ENCODE assay signal across 11 mouse cellular contexts in genomic region chr4:118147547-118148316, GRCm38 (mm10). TPM values are rescaled to one million over a fixed set of nuclear protein-coding genes. Genes with fewer than 3 reads are reported as not detected.
A peak's percentile ranks its signal among the peaks of the same experiment; 100 is the strongest.
DNase-seq lines count a peak whose midpoint lies in the region; ATAC-seq and TF ChIP-seq lines count a peak whose summit lies in the region.
"Had no signal": no experiment of that assay in that cellular context is flagged by ENCODE, and none has a peak within 500 bp of the region (broad histone marks: within the 10 kb centered on the region; RNA-seq: fewer than 3 reads in every experiment).

No protein-coding gene starts in this region.

- peaks cover 94% of the 10 kb centered on the region for H3K36me3 ChIP-seq in midbrain, postnatal 0 days (ENCODE audit: insufficient read depth, low read length)
- peaks cover 100% of the 10 kb centered on the region for H3K36me3 ChIP-seq in midbrain, embryonic 10.5 days

- peak; percentile 89 for DNase-seq in gastrocnemius, adult 18-20 months (ENCODE audit: low spot score)
- no peak for DNase-seq in gastrocnemius, postnatal 4 days (ENCODE audit: low spot score in 2 of 2)
- peak; percentile 42 for DNase-seq in midbrain, postnatal 0 days (ENCODE audit: low spot score)
- no peak for DNase-seq in midbrain, embryonic 10.5 days (ENCODE audit: low spot score)
- DNase-seq in heart, postnatal 36 days = peak; percentile 33 to 50
- no peak for DNase-seq in urinary bladder, adult 2 months (ENCODE audit: low spot score)

- no peak for TF ChIP-seq POLR2A in olfactory bulb, adult 2 months (IDR thresholded peaks at IDR 0.05; ENCODE audit: insufficient read depth, low read depth, low read length)

- H3K4me3 ChIP-seq in midbrain, postnatal 0 days (ENCODE audit: low read depth, low read length) = no peak overlapping the region
- H3K4me3 ChIP-seq in midbrain, embryonic 10.5 days = no peak overlapping the region
- H3K4me3 ChIP-seq in olfactory bulb, adult 2 months (ENCODE audit: insufficient read depth, low read depth, low read length) = no peak overlapping the region
- H3K4me3 ChIP-seq: lung, embryonic 15.5 days; stomach, embryonic 15.5 days had no signal

- H3K27ac ChIP-seq in midbrain, postnatal 0 days (ENCODE audit: low read depth, low read length) = no peak overlapping the region
- no peak overlapping the region for H3K27ac ChIP-seq in midbrain, embryonic 10.5 days (replicated peaks)
- peak overlapping the region; percentile 13; the same call in 1 of the 2 replicates for H3K27ac ChIP-seq in olfactory bulb, adult 2 months (ENCODE audit: insufficient read depth, low read depth, low read length)
- H3K27ac ChIP-seq: lung, embryonic 15.5 days; stomach, embryonic 15.5 days had no signal

- intact Hi-C loops in heart, postnatal 36 days (cut with DNase I) = no loop called here

- no peak overlapping the region for H3K9ac ChIP-seq in midbrain, postnatal 0 days (replicated peaks; ENCODE audit: low read length, poor library complexity, severe bottlenecking)
- H3K9ac ChIP-seq: lung, embryonic 15.5 days; stomach, embryonic 15.5 days had no signal

- WGBS in midbrain, postnatal 0 days = 93% methylated on average over 19 of the region's 19 CpGs
- 96% methylated on average over 19 of the region's 19 CpGs for WGBS in midbrain, embryonic 10.5 days
- 71% methylated on average over 19 of the region's 19 CpGs for WGBS in olfactory bulb, adult 2 months

- no peak overlapping the region for H3K4me2 ChIP-seq in midbrain, postnatal 0 days (ENCODE audit: low read depth, low read length, poor library complexity, severe bottlenecking)
- H3K4me2 ChIP-seq: lung, embryonic 15.5 days; stomach, embryonic 15.5 days had no signal

- H3K27me3 ChIP-seq in midbrain, postnatal 0 days (ENCODE audit: insufficient read depth, low read length) = no peaks in the 10 kb centered on the region
- H3K27me3 ChIP-seq in midbrain, embryonic 10.5 days (ENCODE audit: low read depth, poor library complexity, severe bottlenecking) = no peaks in the 10 kb centered on the region
- H3K27me3 ChIP-seq: lung, embryonic 15.5 days; stomach, embryonic 15.5 days had no signal

- no peak for ATAC-seq in midbrain, postnatal 0 days (ENCODE audit: low FRiP score)
- ATAC-seq in monocyte, adult 5-6 weeks (replicated peaks; ENCODE audit: insufficient number of reproducible peaks, low FRiP score, low TSS enrichment, poor library complexity, severe bottlenecking) = no peak
- ATAC-seq: forebrain, embryonic 14.5 days had no signal

- no peaks in the 10 kb centered on the region for H3K9me3 ChIP-seq in midbrain, postnatal 0 days (ENCODE audit: low read length)
- no peaks in the 10 kb centered on the region for H3K9me3 ChIP-seq in midbrain, embryonic 10.5 days (replicated peaks)
- H3K9me3 ChIP-seq: lung, embryonic 15.5 days; stomach, embryonic 15.5 days had no signal

- no peak for TF ChIP-seq CTCF in midbrain, postnatal 0 days (IDR thresholded peaks at IDR 0.05)
- TF ChIP-seq CTCF in olfactory bulb, adult 2 months (IDR thresholded peaks at IDR 0.05; ENCODE audit: insufficient read depth, low read depth, low read length) = no peak

- H3K4me1 ChIP-seq in midbrain, postnatal 0 days (ENCODE audit: insufficient read depth, low read length) = no peaks in the 10 kb centered on the region
- H3K4me1 ChIP-seq in midbrain, embryonic 10.5 days = no peaks in the 10 kb centered on the region
- H3K4me1 ChIP-seq in olfactory bulb, adult 2 months (ENCODE audit: control insufficient read depth, insufficient read depth, low read length) = peaks cover 5% of the 10 kb centered on the region
- H3K4me1 ChIP-seq: lung, embryonic 15.5 days; stomach, embryonic 15.5 days had no signal

RNA-seq across cellular contexts. Expression of gene St3gal3, which starts 13.0 kb away (rescaled TPM):
- total RNA-seq in gastrocnemius, adult 18-20 months (2021) = 10 to 100 TPM; 70.4 to 73.6 TPM
- 10 to 100 TPM; 34.9 to 37.5 TPM for total RNA-seq in gastrocnemius, postnatal 4 days (2021)
- total RNA-seq in midbrain, postnatal 0 days (2014; rRNA removed) = 41.9 and 46.3 TPM in 2 replicates
- polyA plus RNA-seq in midbrain, postnatal 0 days (2015; fragmentation: Nextera tagmentation; extraction: Ambion mirVana) = 10.6 and 10.7 TPM in 2 replicates
- 7.3 and 7.8 TPM in 2 replicates for polyA plus RNA-seq in midbrain, embryonic 10.5 days (2016; fragmentation: Nextera tagmentation; extraction: Ambion mirVana)
- 10 to 100 TPM; 60.3 to 66.4 TPM for total RNA-seq in heart, postnatal 36 days (2021)
- not detected in 2 replicates for polyA plus RNA-seq in olfactory bulb, adult 2 months (2012; ENCODE audit: insufficient read depth, insufficient read length, low replicate concordance, missing spikeins)
- total RNA-seq in monocyte, adult 5-6 weeks (2017) = 2.3 to 4.7 TPM (median 3.3 TPM) in 3 replicates
- 22.8 and 27.2 TPM in 2 replicates for polyA plus RNA-seq in urinary bladder, adult 2 months (2012; rRNA removed)

RNA-seq across cellular contexts. Expression of gene Kdm4a, which starts 32.1 kb away (rescaled TPM):
- 10 to 100 TPM; 18.0 to 18.8 TPM for total RNA-seq in gastrocnemius, adult 18-20 months (2021)
- 10 to 100 TPM; 34.4 to 35.7 TPM for total RNA-seq in gastrocnemius, postnatal 4 days (2021)
- 88.8 and 90.9 TPM in 2 replicates for total RNA-seq in midbrain, postnatal 0 days (2014; rRNA removed)
- polyA plus RNA-seq in midbrain, postnatal 0 days (2015; fragmentation: Nextera tagmentation; extraction: Ambion mirVana) = 32.0 and 34.8 TPM in 2 replicates
- polyA plus RNA-seq in midbrain, embryonic 10.5 days (2016; fragmentation: Nextera tagmentation; extraction: Ambion mirVana) = 26.3 and 38.4 TPM in 2 replicates
- total RNA-seq in heart, postnatal 36 days (2021) = 10 to 100 TPM; 26.9 to 29.2 TPM
- not detected in 2 replicates for polyA plus RNA-seq in olfactory bulb, adult 2 months (2012; ENCODE audit: insufficient read depth, insufficient read length, low replicate concordance, missing spikeins)
- total RNA-seq in monocyte, adult 5-6 weeks (2017) = 43.8 to 59.4 TPM (median 48.6 TPM) in 3 replicates
- 38.2 and 38.6 TPM in 2 replicates for polyA plus RNA-seq in urinary bladder, adult 2 months (2012; rRNA removed)

Comparison
In these comparisons a context has a peak if more than half of its experiments do, and no peak if none do; other contexts are left out.
1. DNase-seq: peak in gastrocnemius, adult 18-20 months (single experiment), midbrain, postnatal 0 days (single experiment) and heart, postnatal 36 days (2 of 2); none in gastrocnemius, postnatal 4 days (0 of 2), midbrain, embryonic 10.5 days (single experiment) and urinary bladder, adult 2 months (single experiment).